Mouse (Mus musculus): Measurements from ENCODE around the gene Npr2.

- no peak for TF ChIP-seq CTCF (IDR thresholded peaks at IDR 0.05; ENCODE audit: low read depth)
- no peak for TF ChIP-seq EP300 (optimal IDR thresholded peaks at IDR 0.05)
These were observed 21.0 kb downstream of the Npr2 start for GRCm38 (mm10) chr4:43652726-43653125.
